Mouse (Mus musculus) hindbrain, embryonic 13.5 days (tissue): Measurements from ENCODE around the gene Exoc6. TPM values are rescaled to one million over a fixed set of nuclear protein-coding genes. Genes with fewer than 3 reads are reported as not detected.

Source experiments
- ATAC-seq: fragments of 200-750 bp; cut with Nextera tagmentation; 2 replicates; pipeline ENCODE4 v1.8.0; 2017; ENCODE audit warnings: moderate TSS enrichment; ENCODE audit not compliant: low FRiP score
- H3K27ac ChIP-seq: fragments of 300-500 bp; sonication (generic); 2 replicates; pipeline ENCODE4 v1.5.1; 2015; ENCODE audit warnings: inconsistent platforms, mild to moderate bottlenecking, moderate library complexity
- H3K27me3 ChIP-seq: fragments of 300-500 bp; sonication (generic); 2 replicates; pipeline ENCODE4 v1.6.1; 2015; ENCODE audit warnings: mild to moderate bottlenecking, inconsistent platforms
- H3K36me3 ChIP-seq: fragments of 300-500 bp; sonication (generic); 2 replicates; pipeline ENCODE4 v1.6.1; 2015; ENCODE audit warnings: mild to moderate bottlenecking, inconsistent platforms
- H3K4me1 ChIP-seq: fragments of 300-500 bp; sonication (generic); replicated peaks from 2 replicates; pipeline ENCODE4 v1.6.1; 2015; ENCODE audit warnings: inconsistent platforms
- H3K4me2 ChIP-seq: fragments of 300-500 bp; sonication (generic); 2 replicates; pipeline ENCODE4 v1.6.1; 2015; ENCODE audit warnings: inconsistent platforms, mild to moderate bottlenecking, moderate library complexity
- H3K4me3 ChIP-seq: fragments of 300-500 bp; sonication (generic); 2 replicates; pipeline ENCODE4 v1.5.1; 2015; ENCODE audit warnings: mild to moderate bottlenecking, inconsistent platforms
- H3K9ac ChIP-seq: fragments of 300-500 bp; sonication (generic); 2 replicates; pipeline ENCODE4 v1.6.1; 2015; ENCODE audit warnings: mild to moderate bottlenecking, inconsistent platforms
- H3K9me3 ChIP-seq: fragments of 300-500 bp; sonication (generic); 2 replicates; pipeline ENCODE4 v1.6.1; 2016; ENCODE audit warnings: inconsistent platforms
- WGBS: fragments of 180-500 bp; shearing (Covaris S2); methylation state at CpG from one replicate; pipeline ENCODE4 v1.1.7; 2015; 5-methylcytosine and 5-hydroxymethylcytosine counted together
- polyA plus RNA-seq: library from polyadenylated mRNA; unstranded; fragments of >200 nt; fragmentation: Nextera tagmentation; extraction: Ambion mirVana; gene quantifications from 2 replicates; pipeline ENCODE4 v1.2.1, GENCODE M21; 2015

The Exoc6 gene
- 15.1 and 15.2 TPM in 2 replicates for polyA plus RNA-seq

DNA sequence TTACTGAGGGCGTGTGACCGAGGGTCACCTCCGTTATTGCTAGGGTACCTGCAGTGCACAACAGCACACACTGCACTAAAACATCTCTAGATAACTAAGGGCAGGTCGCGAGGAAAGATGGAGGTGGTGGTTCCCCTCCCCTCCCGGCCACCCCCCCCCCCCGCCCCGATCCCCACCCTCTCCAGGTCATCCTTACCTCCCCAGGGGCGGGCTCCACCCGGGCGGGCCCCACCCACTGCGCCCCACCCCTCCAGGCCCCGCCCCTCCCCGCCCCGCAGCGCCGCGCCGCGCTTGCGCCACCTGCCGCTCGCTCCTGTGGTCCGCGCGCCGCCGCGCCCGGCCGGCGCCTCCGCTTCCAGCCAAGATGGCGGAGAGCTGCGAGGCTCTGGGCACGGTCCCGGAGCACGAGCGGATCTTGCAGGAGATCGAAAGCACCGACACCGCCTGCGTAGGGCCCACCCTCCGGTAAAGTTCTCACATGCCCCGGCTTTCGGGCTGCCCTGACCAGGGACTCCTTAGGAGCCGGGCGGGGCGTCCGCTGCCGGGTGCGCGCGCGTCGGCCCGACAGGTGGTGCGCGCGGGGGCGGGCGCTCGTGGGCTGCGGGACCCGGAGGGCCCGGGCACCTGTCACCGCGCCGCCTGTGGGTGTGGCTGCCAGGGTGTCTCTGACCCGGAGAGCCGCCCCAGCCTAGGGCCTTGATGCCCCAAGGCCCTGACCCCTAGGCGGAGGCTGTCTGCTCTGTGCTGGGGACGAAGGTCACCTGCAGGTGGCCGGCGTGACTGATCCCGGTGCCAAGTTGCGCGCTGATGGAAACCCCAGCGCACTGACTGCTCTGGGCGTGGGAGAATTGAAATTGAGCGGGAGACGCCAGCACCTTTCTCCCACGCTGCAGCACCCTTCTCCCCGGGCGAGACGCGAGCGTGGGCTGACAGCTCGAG is at the start of gene Exoc6:
Gene Exoc6, plus strand, starts transcription at position 318 of the 939 bp plus-strand sequence.
- WGBS: under 1% methylated on average over 81 of the region's 89 CpGs
- Histone ChIP-seq H3K36me3 (no peaks in the 10 kb centered on the region), H3K9me3 (no peaks in the 10 kb centered on the region)

DNA sequence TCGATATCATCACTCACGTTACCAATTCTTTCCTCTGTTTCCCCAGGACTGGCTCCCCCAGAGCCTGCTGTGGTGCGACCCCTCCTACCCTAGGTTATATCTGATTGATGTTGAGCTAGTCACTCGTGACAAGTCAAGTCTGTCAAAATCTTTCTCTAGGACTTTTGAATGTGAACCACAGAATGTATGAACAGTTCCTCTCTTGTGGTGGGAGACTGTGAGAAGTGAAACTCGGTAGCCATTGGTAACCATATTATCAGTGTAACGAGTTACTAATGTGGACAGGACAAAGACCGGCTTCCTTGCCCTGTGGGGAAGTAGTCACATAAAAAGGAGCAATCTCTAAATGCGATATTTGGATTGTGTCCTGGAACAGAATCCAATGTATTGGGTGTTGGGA is 47.2 kb upstream of the Exoc6 start:
- WGBS: 90% methylated on average over 8 of the region's 8 CpGs
- Histone ChIP-seq H3K9me3 (no peaks in the 10 kb centered on the region), H3K4me2 (no peak overlapping the region), H3K27me3 (no peaks in the 10 kb centered on the region), H3K4me3 (no peak overlapping the region), H3K9ac (no peak overlapping the region), H3K4me1 (no peaks in the 10 kb centered on the region), H3K27ac (no peak overlapping the region), H3K36me3 (no peaks in the 10 kb centered on the region)
- ATAC-seq: no peak

More for the DNA sequence above, at the start of gene Exoc6:
- peaks cover 8% of the 10 kb centered on the region; the same call in 1 of the 2 replicates for H3K4me1 ChIP-seq
- H3K27ac ChIP-seq: peak within 1 kb of the TSS; percentile 74; the same call in 1 of the 2 replicates
- peaks cover 52% of the 10 kb centered on the region for H3K27me3 ChIP-seq
- peak within 1 kb of the TSS; percentile 81 for H3K9ac ChIP-seq
- H3K4me2 ChIP-seq: peak within 1 kb of the TSS; percentile 80
- peak; percentile 90 for ATAC-seq
- H3K4me3 ChIP-seq: peak within 1 kb of the TSS; percentile 68

- H3K9me3 ChIP-seq: no peaks in the 10 kb centered on the region
- 82% methylated on average over 7 of the region's 7 CpGs for WGBS
- H3K4me2 ChIP-seq: no peak overlapping the region
- H3K27me3 ChIP-seq: no peaks in the 10 kb centered on the region
- no peak for ATAC-seq
- no peak overlapping the region for H3K27ac ChIP-seq
- H3K9ac ChIP-seq: no peak overlapping the region
- no peaks in the 10 kb centered on the region for H3K4me1 ChIP-seq
- no peak overlapping the region for H3K4me3 ChIP-seq
- no peaks in the 10 kb centered on the region for H3K36me3 ChIP-seq
These were observed 44.2 kb upstream of the Exoc6 start for GRCm38 (mm10) chr19:37506066-37506465.

DNA sequence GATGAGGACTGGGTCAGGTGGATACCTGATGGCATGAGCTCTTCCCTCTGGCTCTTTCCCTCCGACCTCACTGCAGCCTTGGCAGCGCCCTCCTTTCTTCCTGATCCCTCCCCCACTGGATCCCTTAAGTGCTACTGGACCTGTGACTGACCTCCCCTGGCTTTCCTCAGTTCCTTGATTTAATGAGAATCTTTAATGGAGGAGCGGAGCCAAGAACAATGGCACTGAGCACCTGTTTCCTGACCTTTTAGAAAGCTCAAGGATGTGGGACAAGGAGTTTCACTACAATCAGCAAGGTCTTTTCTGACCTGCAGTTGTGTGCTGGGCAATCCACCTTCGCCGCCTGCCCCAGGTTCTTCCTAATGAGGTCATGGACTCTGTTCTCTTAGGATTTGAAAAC is 43.6 kb upstream of the Exoc6 start:
- Histone ChIP-seq H3K4me3 (no peak overlapping the region), H3K4me2 (no peak overlapping the region), H3K27me3 (no peaks in the 10 kb centered on the region), H3K36me3 (no peaks in the 10 kb centered on the region), H3K9me3 (no peaks in the 10 kb centered on the region), H3K27ac (no peak overlapping the region), H3K9ac (no peak overlapping the region), H3K4me1 (no peaks in the 10 kb centered on the region)
- WGBS: 67% methylated on average over 5 of the region's 5 CpGs
- no peak for ATAC-seq

- ATAC-seq: no peak
- Histone ChIP-seq H3K4me2 (no peak overlapping the region), H3K4me1 (no peaks in the 10 kb centered on the region), H3K9ac (no peak overlapping the region), H3K4me3 (no peak overlapping the region), H3K27ac (no peak overlapping the region), H3K36me3 (no peaks in the 10 kb centered on the region), H3K9me3 (no peaks in the 10 kb centered on the region), H3K27me3 (no peaks in the 10 kb centered on the region)
- 21% methylated on average over 11 of the region's 11 CpGs for WGBS
These were observed 40.5 kb upstream of the Exoc6 start for GRCm38 (mm10) chr19:37509725-37510124.

DNA sequence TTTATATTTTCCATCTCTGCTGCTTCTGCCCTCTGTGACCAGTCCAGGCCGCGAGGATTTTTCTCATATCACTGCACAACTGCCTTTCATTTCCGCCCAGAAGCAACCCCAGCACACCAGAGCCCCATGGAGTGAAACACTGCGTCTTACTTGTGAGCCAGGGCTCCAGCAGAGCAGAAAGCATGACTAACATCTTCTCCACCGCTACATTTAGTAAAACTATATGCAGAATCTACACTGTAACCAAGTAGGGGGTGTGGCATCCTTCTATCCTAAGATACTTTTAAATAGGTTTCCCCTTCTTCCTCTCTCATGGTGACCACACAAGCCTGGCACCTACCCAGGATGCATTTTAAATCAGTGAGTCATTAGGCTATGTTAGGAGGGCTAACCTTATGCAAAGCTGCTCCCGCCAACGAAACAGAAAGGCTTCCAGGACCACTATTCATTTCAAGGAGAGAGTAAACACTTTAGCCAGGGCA is 35.4 kb upstream of the Exoc6 start:
- H3K9ac ChIP-seq: no peak overlapping the region
- no peaks in the 10 kb centered on the region for H3K36me3 ChIP-seq
- no peak overlapping the region for H3K4me3 ChIP-seq
- H3K4me1 ChIP-seq: no peaks in the 10 kb centered on the region
- no peak for ATAC-seq
- 68% methylated on average over 7 of the region's 7 CpGs for WGBS
- no peak overlapping the region for H3K4me2 ChIP-seq
- H3K27me3 ChIP-seq: no peaks in the 10 kb centered on the region
- H3K9me3 ChIP-seq: no peaks in the 10 kb centered on the region
- H3K27ac ChIP-seq: no peak overlapping the region

DNA sequence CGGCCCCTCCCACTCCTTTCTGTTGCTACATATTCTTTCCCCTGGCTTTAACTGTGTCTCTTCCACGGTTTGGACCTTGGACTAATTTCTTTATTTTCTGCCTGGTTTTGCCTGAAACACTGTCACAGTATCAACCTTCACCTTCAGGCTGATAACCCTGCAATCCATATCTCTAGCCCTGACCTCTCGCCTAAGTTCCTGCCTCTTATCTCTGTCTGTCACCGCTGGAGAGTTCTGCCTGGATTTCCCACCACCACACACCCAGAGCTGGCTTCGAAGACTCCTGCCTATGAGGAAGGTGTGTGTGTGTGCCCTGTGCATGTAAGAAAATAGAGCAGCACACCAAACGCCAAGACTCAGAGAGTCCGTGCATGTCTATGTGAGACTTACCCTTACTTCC is 32.8 kb upstream of the Exoc6 start:
- H3K4me1 ChIP-seq: peaks cover 2% of the 10 kb centered on the region; the same call in 1 of the 2 replicates
- no peak overlapping the region for H3K9ac ChIP-seq
- ATAC-seq: no peak
- H3K4me3 ChIP-seq: no peak overlapping the region
- H3K4me2 ChIP-seq: no peak overlapping the region
- H3K27me3 ChIP-seq: no peaks in the 10 kb centered on the region
- no peaks in the 10 kb centered on the region for H3K36me3 ChIP-seq
- H3K27ac ChIP-seq: no peak overlapping the region
- WGBS: 84% methylated on average over 7 of the region's 7 CpGs
- H3K9me3 ChIP-seq: no peaks in the 10 kb centered on the region

DNA sequence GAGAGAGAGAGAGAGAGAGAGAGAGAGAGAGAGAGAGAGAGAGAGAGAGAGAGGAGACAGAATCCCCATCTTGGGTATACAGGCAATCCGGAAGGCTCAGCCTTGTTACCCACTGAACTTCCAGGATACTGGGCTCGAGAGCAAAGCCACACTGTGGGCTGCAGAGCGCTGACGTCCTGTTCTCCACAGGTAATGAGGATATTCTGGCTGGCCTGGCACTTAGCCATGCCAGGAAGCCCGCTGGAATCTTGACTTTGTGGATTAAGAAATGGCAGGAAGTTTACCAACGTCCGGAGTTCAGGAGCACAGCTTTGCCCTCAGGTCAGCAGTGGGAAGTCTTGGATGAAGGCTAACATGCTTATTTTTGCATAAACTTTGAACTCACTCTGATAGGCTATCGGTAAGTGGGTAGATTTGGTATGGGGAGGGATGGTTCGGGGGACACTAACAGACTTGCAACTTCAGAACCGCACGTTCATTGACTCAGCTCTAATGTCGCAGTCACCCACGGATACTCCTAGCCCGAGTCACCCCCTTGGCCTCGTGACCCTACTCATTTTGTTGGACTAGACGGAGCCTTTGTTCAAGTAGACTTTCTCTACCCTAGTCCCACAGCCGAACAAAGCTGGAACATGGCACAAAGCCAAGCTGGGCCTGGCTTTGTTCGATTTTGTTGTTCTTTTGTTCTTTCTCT is 29.3 kb upstream of the Exoc6 start:
- H3K4me1 ChIP-seq: peaks cover 2% of the 10 kb centered on the region; the same call in 1 of the 2 replicates
- no peaks in the 10 kb centered on the region for H3K9me3 ChIP-seq
- H3K4me2 ChIP-seq: no peak overlapping the region
- ATAC-seq: no peak
- no peak overlapping the region for H3K4me3 ChIP-seq
- 61% methylated on average over 18 of the region's 18 CpGs for WGBS
- no peak overlapping the region for H3K9ac ChIP-seq
- no peaks in the 10 kb centered on the region for H3K36me3 ChIP-seq
- no peak overlapping the region for H3K27ac ChIP-seq
- peaks cover 2% of the 10 kb centered on the region; the same call in 1 of the 2 replicates for H3K27me3 ChIP-seq

DNA sequence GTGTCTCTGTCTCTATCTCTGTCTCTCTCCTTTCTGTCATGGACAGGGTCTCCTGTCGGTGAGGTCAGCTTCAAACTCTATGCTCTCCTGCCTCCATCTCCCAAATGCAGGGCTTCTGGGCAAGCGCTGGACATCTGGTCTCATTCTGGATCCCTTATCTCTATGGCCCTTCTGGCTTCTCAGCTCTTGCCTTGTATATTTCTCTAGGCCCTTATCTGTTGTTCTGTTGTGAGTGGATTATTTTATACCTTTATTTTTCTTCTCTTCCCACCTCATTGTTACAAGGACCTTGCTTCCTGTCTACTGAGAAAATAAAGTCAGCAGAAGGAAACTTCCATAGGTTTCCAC is 28.8 kb upstream of the Exoc6 start:
- Histone ChIP-seq H3K4me1 (peaks cover 2% of the 10 kb centered on the region; the same call in 1 of the 2 replicates), H3K4me3 (no peak overlapping the region), H3K36me3 (no peaks in the 10 kb centered on the region), H3K4me2 (no peak overlapping the region), H3K27me3 (peaks cover 3% of the 10 kb centered on the region; the same call in 1 of the 2 replicates), H3K9ac (no peak overlapping the region), H3K27ac (no peak overlapping the region), H3K9me3 (no peaks in the 10 kb centered on the region)
- 52% methylated on average over 2 of the region's 2 CpGs for WGBS
- no peak for ATAC-seq

GRCm38 (mm10) chr19:37523280-37524062 is 26.7 kb upstream of the Exoc6 start:
- Histone ChIP-seq H3K4me1 (peaks cover 2% of the 10 kb centered on the region; the same call in 1 of the 2 replicates), H3K36me3 (no peaks in the 10 kb centered on the region), H3K4me3 (no peak overlapping the region), H3K9me3 (no peaks in the 10 kb centered on the region), H3K9ac (no peak overlapping the region), H3K4me2 (no peak overlapping the region), H3K27me3 (peaks cover 7% of the 10 kb centered on the region; the same call in 1 of the 2 replicates), H3K27ac (no peak overlapping the region)
- no peak for ATAC-seq
- WGBS: 81% methylated on average over 15 of the region's 15 CpGs

GRCm38 (mm10) chr19:37525925-37526324 is 24.3 kb upstream of the Exoc6 start:
- Histone ChIP-seq H3K9ac (no peak overlapping the region), H3K9me3 (no peaks in the 10 kb centered on the region), H3K27ac (no peak overlapping the region), H3K27me3 (peaks cover 7% of the 10 kb centered on the region; the same call in 1 of the 2 replicates), H3K4me3 (no peak overlapping the region), H3K4me1 (peaks cover 2% of the 10 kb centered on the region; the same call in 1 of the 2 replicates), H3K4me2 (no peak overlapping the region), H3K36me3 (no peaks in the 10 kb centered on the region)
- WGBS: 86% methylated on average over 11 of the region's 11 CpGs
- ATAC-seq: no peak

GRCm38 (mm10) chr19:37526768-37527167 is 23.4 kb upstream of the Exoc6 start:
- Histone ChIP-seq H3K4me1 (no peaks in the 10 kb centered on the region), H3K27me3 (peaks cover 14% of the 10 kb centered on the region; the same call in 1 of the 2 replicates), H3K9ac (no peak overlapping the region), H3K9me3 (no peaks in the 10 kb centered on the region), H3K4me2 (no peak overlapping the region), H3K36me3 (no peaks in the 10 kb centered on the region), H3K4me3 (no peak overlapping the region), H3K27ac (no peak overlapping the region)
- no peak for ATAC-seq
- WGBS: 40% methylated on average over 8 of the region's 8 CpGs
